Mouse (Mus musculus) frontal cortex, postnatal 36 days (tissue): Measurements from ENCODE around the gene Pglyrp2.

Experiments used
- DNase-seq, 2 experiments: peaks; one replicate each; pipeline ENCODE4 v3.0.0; 2022; ENCODE audit warnings: low spot score in 2 of 2

The Pglyrp2 gene

GRCm38 (mm10) chr17:32402011-32402778, 21.8 kb downstream of the Pglyrp2 start:
- no peak for DNase-seq

- no peak for DNase-seq
Observed at GRCm38 (mm10) chr17:32396266-32396665, 27.7 kb downstream of the Pglyrp2 start.

GRCm38 (mm10) chr17:32393944-32394343, 30.0 kb downstream of the Pglyrp2 start:
- no peak for DNase-seq

GRCm38 (mm10) chr17:32389101-32389659, 34.8 kb downstream of the Pglyrp2 start, which contains the start of gene Wiz:
Gene Wiz, minus strand, starts transcription at chr17:32389439.
- peak; percentile 94 to 95 for DNase-seq

GRCm38 (mm10) chr17:32388370-32389100, 35.4 kb downstream of the Pglyrp2 start:
- DNase-seq, result peak; percentile 23 to 27

GRCm38 (mm10) chr17:32387986-32388369, 36.0 kb downstream of the Pglyrp2 start:
- no peak for DNase-seq

- DNase-seq, result peak in 1 of 2 experiments; percentile 52
Observed at GRCm38 (mm10) chr17:32386659-32387432, 37.1 kb downstream of the Pglyrp2 start.

- DNase-seq, result no peak
Observed at GRCm38 (mm10) chr17:32383661-32384060, 40.3 kb downstream of the Pglyrp2 start.

- DNase-seq, result no peak
Observed at GRCm38 (mm10) chr17:32382576-32382975, 41.4 kb downstream of the Pglyrp2 start.

- DNase-seq, result no peak
Observed at GRCm38 (mm10) chr17:32378786-32379185, 45.2 kb downstream of the Pglyrp2 start.

- DNase-seq, result no peak
Observed at GRCm38 (mm10) chr17:32377137-32377536, 46.8 kb downstream of the Pglyrp2 start.

GRCm38 (mm10) chr17:32376475-32376874, 47.5 kb downstream of the Pglyrp2 start:
- no peak for DNase-seq

GRCm38 (mm10) chr17:32368991-32369578, 54.9 kb downstream of the Pglyrp2 start:
- no peak for DNase-seq

GRCm38 (mm10) chr17:32367706-32368105, 56.3 kb downstream of the Pglyrp2 start:
- DNase-seq, result no peak

- DNase-seq, result no peak
Observed at GRCm38 (mm10) chr17:32365296-32365695, 58.7 kb downstream of the Pglyrp2 start.

GRCm38 (mm10) chr17:32364850-32365249, 59.1 kb downstream of the Pglyrp2 start:
- no peak for DNase-seq

- peak; percentile 83 to 91 for DNase-seq
Observed at GRCm38 (mm10) chr17:32364331-32364730, 59.6 kb downstream of the Pglyrp2 start.

GRCm38 (mm10) chr17:32363821-32364301, 60.1 kb downstream of the Pglyrp2 start:
- DNase-seq, result no peak

- no peak for DNase-seq
Observed at GRCm38 (mm10) chr17:32362686-32363085, 61.3 kb downstream of the Pglyrp2 start.
